Mouse (Mus musculus): ENCODE results near the gene Frmd4a.
"Not testable (repeated sequence)": the region's sequence is repeated elsewhere in the genome, so short reads cannot be mapped to it uniquely, and the experiment has no call there.

Frmd4a gene

DNA sequence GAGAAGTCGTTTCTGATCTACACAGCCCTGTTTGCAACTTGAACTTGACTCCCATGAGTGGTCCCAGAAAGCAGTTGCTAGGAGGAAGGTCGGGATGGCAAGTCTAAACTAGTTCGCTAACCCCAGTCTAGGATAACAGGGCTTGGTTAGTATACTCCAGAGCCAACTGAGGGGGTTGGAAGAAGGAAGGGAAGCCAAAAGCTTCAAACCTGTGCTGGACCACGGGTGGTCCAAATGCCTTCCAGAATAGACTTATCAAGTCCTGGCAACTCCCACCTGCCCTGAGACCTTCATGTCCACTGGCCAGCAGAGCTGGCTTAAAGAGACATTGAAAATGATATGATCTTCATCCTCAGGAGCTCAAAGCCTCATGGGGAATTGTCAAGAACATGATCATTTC, 318.4 kb downstream of the Frmd4a start:
- no peak for DNase-seq (ENCODE audit: low spot score in 2 of 2)

DNA sequence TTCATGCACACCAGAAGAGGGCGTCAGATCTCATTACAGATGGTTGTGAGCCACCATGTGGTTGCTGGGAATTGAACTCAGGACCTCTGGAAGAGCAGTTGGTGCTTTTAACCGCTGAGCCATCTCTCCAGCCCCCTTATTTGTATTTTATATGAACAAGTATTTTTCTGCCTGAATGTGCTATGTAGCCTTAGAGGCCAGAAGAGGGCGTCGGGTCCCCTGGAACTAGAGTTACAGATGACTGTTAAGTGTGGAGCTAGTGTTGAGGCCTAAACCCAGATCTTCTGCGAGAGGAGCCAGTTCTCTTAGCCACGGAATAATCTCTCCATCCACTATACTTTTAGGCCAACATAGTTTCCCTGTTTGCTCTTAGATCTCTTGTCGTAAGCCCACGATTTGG, 320.8 kb downstream of the Frmd4a start:
- not testable (repeated sequence) for DNase-seq (ENCODE audit: low spot score in 2 of 2)

DNA sequence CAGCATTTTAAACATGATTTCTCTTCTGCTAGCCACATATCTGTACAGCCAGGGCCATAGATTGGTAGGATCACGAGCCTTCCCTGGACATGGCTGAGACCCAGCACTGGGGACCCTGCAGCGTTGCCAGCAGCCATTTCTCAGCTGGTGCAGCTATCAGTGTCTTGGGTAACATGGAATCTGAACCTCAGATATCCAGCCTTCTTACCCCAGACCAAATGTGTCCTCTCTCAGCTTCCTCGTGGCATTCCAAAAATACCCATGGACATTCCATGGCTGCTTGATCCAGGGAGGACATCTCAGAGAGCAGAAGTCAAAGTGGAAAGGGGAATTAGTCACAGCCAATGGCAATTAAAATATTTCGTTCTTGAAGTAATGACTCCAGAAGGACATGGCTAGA, 321.6 kb downstream of the Frmd4a start:
- DNase-seq (ENCODE audit: low spot score in 2 of 2), result no peak

DNA sequence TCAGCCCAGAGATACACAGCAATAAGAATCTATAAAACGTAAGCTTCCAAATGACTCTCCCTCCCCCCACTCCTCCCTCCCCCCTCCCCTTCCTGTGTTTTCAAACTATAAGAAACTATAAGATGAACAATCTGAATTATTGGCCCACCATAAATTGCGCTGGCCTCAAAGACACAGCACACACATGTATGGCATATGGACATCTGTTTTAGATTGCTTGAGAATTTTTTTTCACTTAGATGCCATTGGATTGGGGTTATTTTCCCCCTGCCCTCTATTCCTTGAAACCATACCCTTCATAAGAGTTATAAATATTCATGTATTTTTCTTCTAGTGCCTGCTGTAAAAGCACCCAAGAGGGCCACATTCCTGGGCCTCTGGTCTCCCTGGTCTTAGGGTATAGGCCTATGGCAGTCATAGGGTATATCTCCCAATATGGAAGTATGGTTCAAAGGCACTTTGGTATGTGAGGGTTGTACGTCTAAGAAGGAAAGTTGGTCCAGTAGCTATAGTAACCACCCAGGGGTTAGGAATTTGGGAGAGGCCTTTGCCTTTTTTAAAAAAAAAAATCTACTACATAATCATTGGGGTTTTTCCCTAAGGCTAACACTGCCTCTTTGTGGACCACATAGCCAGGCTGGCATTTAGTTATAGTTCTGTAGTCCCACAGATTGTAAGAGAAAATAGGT, 322.2 kb downstream of the Frmd4a start:
- no peak for DNase-seq (ENCODE audit: low spot score in 2 of 2)

DNA sequence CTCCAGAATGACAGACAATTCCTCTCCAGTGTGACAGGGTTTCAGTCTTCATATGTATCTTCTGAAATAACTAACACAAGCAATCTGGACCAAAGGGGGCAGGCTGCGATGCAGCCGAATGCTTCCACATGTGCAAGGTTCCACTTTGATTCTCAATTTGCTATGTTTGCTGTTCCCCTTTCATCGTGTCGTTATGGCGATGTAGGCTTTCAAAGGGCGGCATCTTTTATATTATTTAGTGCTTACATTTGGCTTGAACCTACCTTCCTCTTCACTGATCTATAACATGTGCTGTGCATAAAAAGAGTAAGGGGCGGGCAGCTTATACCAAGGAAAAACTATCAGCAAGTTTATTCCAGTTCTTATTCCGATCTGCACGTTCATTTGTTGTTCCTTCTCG, 322.9 kb downstream of the Frmd4a start:
- no peak for DNase-seq (ENCODE audit: low spot score in 2 of 2)

DNA sequence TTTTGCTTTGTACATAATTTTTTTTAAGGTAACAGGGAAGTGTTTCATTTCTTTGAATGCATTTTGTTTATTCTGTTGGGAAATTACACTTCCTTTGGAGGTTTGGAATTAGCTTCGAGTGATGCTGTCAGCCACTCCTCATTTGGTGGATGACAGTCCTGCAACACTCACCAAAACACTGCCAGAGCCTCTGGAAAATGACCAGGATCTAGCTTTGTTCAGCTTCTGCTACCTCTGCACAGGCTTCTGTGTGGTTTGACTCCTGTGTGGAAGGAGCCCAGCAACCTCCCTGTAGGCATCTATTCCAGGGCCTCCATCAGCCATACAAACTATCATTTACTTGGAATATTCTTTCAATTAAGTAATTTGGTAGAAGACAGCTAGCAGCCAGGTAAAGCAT, 323.6 kb downstream of the Frmd4a start:
- DNase-seq (ENCODE audit: low spot score in 2 of 2), result no peak

DNA sequence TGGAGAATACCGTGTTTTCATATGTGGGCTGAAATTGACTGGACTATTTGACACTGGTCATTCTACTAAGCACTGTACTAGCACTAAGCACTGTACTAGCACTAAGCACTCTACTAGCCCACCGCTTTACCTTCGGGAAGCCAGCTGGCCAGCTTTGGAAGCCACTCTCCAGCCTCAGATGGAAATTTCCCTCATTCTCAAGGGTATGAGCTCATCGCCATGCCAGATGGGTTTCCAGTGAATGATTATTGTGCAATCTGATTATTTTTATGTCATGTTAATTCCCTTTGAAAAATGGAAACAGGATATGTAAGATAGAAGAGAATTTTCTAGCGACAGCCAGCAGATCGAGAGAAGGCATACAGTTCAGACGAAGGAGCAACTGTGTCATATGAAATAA, 324.5 kb downstream of the Frmd4a start:
- no peak for DNase-seq (ENCODE audit: low spot score in 2 of 2)

DNA sequence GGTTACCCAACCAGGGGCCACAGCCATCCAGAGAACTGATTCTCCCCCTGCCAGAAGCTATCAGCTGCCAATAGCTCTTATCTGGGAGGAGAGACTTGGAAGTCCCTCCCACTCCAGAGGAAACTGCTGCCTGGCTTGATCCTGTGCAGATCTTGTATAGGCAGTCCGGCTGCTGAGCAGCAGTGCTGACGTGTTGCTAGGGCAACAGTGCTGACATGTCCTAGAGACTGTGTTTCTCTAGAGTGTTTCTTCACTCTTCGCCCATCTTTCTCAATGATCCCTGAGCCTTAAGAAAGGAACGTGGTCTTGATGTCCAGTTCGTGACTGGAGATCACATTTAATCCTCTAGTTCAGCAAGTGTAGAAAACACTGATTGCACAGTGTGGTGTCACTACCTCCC, 326.9 kb downstream of the Frmd4a start:
- no peak for DNase-seq (ENCODE audit: low spot score in 2 of 2)

DNA sequence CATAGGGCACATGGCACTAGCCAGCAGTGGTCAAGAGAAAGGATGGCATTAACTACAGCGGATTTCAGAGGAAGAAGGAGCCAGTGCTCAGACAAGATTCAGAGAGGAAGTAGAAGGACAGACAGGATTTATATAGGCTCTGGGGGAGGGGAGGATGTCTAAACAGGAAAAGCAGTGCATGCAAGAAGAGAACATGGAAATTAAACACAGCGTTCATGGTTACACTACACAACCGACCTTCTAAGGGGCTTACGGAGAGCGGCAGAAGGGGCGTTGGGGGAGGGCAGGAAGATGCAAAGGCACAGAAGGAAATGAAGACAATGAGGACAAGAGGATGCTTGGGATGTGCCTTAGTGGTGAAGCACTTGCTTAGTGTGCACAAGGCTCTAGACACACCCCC, 328.7 kb downstream of the Frmd4a start:
- DNase-seq (ENCODE audit: low spot score in 2 of 2), result no peak

DNA sequence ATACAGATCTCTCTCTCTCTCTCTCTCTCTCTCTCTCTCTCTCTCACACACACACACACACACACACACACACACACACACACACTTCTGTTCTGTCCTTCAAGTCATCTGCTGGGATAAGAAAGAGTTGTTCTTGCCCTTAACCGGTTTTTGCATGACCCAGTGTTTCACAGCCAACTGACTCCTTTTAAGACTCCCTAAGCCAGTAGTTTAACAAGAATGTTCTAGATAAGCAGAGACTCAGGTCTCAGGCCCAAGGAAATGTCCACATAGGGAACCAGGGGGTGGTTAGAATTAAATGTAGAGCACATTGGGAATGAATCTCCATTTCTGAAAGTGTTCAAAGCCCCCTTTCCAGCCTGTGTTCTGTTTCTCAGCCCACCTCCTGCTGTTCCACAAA, 329.4 kb downstream of the Frmd4a start:
- no peak for DNase-seq (ENCODE audit: low spot score in 2 of 2)

DNA sequence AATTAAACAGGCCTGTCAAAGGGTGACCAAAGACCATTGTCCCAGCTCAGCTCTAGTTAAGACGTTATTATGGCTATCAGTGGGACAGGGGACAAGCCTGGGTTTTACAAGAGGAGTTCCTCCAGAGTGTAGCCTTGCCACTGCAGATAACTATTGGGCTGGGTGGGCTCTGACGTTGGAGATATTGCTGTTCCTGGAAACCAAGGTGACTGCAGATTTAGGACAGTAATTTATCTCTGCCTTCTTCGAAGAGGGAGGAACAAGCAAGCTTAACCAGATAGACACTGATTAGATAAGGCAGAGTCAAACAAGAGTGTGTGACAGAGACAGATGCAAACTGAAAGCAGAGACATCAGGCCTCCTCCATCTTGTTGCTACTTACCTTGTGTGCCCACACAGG, 330.3 kb downstream of the Frmd4a start:
- no peak for DNase-seq (ENCODE audit: low spot score in 2 of 2)

DNA sequence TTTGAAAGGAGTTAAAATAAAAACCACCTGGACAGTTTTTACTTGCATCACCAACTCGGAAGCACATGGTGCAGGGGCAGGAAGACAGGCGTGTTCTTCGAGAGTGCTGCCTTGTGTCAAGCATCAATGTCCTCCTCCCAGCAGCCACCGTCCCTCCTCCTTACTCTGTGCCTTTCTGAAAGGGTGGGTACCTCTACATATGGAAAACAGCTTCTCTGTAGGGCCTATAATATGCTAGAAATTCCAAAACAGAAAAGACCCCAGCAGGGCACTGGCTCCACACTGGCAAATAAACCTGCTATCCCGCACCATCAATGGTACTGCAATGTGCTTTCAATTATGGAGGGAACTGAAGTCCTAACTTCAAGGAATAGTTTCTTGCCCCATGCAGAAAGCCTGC, 331.0 kb downstream of the Frmd4a start:
- DNase-seq (ENCODE audit: low spot score in 2 of 2), result no peak

DNA sequence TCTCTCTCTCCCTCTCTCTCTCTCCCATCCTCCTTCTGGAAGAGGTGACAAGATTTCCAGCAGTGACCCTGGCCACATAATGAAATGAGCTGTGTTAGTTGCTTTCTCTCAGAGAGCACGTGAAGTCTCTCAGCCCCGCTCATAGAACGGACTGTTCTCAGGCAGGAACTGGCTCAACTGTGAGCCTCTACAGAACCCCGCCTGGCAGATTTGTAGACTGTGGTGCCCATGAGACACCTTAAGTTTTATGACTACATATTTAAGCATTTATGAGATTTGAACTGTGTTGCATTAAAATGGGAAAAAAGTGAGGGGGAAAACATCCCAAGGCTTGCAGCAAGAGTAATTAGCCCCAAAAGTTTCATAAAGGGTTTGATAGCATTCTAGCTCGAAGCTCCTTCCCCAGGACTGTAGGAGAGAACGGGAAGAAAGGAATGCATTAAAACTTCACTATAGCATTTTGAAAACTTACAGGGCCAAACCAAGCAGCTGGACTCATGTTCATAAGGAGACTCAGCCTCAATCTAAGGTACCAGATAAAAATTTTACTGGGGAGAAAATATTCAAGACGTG, 339.4 kb downstream of the Frmd4a start:
- no peak for DNase-seq (ENCODE audit: low spot score in 2 of 2)

DNA sequence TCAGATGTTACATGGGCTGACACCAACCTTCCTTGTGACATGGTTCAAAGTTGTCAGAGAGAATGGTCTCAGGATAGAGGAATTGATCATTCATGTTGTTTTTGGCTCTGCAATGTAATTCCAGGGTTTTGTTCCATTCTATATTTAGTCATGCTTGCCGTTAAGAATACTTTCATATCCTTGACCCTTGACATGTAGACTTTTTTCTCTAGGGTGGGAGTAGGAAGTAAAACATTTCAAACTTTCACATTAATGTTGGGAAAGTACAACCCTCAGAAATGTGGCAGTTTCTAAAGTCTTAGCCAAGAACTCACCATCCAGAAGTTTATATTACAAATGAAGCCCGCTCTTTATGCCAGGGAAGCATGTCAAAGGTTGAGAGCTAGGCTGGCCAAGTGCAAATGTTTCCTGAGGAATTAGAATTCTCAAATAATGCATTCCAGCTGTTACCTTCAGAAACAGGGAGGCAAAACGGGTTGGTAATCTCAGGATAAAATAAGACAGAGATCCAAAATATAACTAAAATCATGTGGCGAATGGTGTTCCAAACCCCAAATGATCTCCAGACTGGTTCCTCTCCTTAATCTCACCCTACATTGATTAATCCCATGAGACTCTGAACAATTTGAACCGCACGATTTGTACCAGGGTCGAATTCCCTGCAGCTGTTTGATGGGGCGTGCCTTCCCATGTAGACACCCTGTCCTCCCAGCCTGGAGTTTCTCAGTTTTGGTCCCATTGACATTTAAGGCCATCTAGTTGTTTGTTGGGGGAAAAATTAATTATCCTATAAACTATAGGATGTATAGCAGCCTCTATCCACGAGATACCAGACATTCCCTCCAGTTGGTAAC, 344.7 kb downstream of the Frmd4a start:
- DNase-seq (ENCODE audit: low spot score in 2 of 2), result no peak

DNA sequence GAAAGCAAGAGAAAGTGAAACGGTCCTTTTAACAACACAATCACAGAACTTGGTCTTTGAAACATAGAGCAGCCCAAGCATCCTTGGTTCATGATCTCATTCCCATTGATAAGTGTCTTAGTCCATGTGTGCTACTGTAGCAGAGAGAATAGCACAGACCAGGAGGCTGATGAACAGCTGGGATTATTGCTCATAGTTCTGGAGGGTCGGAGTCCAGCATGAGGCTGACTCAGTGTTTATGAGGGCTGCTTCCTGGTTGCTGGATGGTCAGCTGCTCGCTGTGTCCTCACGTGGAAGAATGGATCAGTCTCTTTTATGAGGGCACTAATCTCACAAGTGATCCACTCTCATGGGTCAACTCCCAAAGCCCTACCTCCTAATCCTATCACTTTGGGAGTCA, 347.4 kb downstream of the Frmd4a start:
- DNase-seq (ENCODE audit: low spot score in 2 of 2), result no peak

DNA sequence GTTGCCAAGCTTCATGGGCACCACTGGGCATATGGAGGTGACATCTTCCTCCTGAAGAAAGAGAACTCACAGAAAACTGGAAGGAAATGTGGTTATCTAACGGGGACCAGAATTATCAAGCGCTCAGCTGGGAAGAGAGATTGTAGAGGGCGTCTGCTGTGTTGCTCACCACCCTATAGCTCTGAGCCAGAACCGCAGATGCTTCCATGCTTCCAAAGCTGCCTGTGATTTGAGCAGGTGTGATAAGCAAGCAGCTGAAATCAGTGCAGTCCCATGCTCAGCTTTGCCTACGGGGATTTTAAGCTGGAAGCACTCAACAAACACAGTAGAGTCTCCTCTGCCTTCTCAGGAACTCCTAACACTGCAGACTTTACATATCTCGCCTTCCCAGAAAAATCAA, 351.0 kb downstream of the Frmd4a start:
- DNase-seq (ENCODE audit: low spot score in 2 of 2), result no peak

DNA sequence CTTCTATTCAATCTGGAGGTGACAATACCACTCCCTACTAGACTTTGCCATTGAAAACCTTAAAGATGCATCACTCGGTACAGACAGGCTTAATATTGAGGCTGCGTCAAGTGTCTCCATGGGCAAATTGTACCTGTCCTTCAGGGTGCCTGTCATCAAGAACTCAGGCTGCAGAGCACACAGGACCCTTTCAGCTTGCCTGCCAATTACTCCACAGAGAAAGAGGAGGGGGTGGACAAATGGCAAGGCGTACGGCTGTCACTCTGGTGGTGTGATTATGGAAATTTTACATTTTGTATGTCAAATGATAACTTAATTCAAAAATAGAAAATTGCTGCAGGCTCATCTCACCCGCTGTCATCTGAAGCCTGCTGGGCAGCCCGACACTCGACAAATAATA, 353.0 kb downstream of the Frmd4a start:
- DNase-seq (ENCODE audit: low spot score in 2 of 2), result no peak

DNA sequence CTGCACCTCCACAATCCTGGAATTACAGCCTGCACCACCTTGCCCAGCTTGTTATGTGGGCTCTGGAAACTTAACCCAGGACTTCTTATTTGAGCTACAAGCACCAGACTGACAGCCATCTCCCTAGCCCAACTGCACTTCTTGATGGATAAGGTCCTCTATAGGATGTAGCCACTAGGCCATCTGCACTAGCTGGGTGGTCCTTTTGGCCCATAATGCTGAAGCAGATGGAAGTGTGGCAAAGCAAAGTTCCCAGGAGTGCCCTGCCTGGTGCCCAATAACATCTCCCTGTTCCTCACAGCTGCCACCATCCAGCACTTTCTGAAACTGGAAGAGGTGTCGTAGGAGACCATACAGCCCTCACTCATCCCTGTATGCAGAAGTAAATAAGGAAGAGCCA, 353.8 kb downstream of the Frmd4a start:
- DNase-seq (ENCODE audit: low spot score in 2 of 2), result no peak

DNA sequence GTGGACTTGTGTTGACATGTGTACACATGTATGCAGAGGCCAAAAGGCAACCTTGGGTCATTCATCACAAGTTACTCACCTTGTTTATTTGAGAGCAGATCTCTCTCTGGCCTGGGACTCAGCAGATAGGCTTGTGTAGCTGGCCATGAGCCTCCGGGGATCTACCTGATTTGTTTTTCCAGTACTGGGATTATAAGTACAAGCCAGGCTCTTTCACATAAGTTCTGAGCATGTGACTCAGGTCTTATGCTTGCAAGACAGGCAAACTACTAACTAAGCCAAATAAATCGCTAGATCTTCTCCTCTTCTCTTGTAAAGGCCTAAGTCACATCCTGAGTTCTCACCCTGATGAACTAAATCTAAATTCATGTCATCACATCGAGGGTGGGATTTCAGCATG, 361.3 kb downstream of the Frmd4a start:
- DNase-seq (ENCODE audit: low spot score in 2 of 2), result no peak

DNA sequence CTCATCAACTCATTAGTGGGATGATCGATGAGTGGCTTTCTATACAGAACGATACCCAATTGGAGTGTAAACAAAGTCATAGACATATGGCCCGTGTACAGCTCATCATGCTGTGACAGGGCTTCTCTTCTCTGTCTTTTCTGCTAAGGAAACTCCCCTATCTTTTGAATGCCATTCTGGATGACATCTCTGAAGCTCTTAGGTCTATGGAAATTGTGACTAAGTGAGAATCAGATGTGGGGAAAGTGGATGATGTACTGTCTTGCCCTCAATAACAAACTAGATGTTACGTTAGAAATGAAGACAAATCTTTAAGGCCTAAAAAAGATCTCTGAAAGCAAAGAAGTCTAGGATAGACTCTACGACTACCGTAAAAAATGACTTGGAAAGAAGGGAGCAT, 362.9 kb downstream of the Frmd4a start:
- no peak for DNase-seq (ENCODE audit: low spot score in 2 of 2)

DNA sequence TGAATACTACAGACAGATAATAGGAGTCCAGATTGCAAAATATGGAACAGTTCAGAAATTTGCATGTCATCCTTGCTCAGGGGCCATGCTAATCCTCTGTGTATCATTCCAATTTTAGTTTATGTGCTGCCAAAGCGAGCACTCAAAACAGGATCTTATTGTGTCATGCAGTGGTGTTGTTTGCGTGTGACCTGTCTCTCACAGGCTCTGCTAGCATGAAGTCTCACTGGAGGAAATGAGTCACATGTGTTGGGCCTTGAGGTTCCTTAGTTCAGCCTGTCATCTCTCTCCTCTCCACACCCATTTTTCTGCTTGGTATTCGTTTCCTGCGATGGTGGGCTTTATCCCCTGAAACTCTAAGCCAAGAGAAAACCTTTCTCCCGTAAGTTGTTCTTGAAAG, 363.4 kb downstream of the Frmd4a start:
- DNase-seq (ENCODE audit: low spot score in 2 of 2), result no peak

DNA sequence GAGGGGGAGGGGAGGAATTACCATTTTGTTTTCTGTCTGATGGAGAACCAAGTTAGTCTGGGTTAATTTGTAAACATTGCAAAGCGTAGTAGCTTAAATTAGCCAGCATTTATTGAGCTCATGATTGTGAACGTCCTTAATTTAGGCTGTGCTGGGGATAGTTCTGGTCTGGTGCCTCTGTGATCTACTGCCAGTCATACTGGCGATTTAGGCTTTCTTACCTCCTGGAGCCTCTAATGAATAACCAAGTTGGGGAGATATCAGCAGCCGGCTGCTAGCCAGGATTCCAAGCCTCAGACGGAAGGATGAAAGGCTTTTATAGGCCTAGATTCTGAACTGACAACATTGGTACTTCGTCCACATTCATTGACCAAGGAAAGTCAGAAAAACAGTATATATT, 369.0 kb downstream of the Frmd4a start:
- DNase-seq (ENCODE audit: low spot score in 2 of 2), result no peak

DNA sequence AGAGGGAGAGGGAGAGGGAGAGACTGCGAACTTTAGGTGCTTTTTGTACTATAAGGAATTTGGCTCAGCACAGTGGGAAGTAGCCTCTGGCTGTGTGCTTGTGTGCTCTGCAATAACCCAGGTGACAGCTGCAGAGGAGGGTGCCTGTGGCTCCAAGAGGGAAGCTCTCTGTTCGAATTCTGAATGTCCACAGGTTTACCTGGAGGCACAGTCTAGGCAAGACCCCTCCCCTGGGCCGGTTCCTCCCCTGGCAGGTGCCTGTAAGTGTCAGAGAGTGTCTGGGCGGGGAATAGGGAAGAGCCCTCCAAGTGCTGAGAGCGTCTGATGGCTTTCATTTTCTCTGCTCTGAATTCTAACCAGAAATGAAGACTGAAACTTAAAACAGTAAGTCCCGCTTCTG, 371.8 kb downstream of the Frmd4a start:
- no peak for DNase-seq (ENCODE audit: low spot score in 2 of 2)

All from frontal cortex, postnatal 14 days (tissue).